Mouse (Mus musculus) cerebellum, adult 2 months (tissue): ENCODE measurements around the gene Prm1. TPM values are rescaled to one million over a fixed set of nuclear protein-coding genes. Genes with fewer than 3 reads are reported as not detected.
"Not testable (repeated sequence)": the region's sequence is repeated elsewhere in the genome, so short reads cannot be mapped to it uniquely, and the experiment has no call there.

ENCODE experiments used
- DNase-seq, 2 experiments: peaks; one replicate each; pipeline ENCODE4 v3.0.0; 2021
- H3K27ac ChIP-seq: fragments of 200-500 bp; 2 replicates; pipeline ENCODE4 v1.5.1; 2012; ENCODE audit warnings: low read length, control low read depth, inconsistent platforms; ENCODE audit not compliant: insufficient read depth
- H3K27me3 ChIP-seq: fragments of 200-500 bp; 2 replicates; pipeline ENCODE4 v1.6.1; 2012; ENCODE audit warnings: inconsistent platforms, mild to moderate bottlenecking, low read length, moderate library complexity; ENCODE audit not compliant: control insufficient read depth, insufficient read depth
- H3K4me1 ChIP-seq: fragments of 200-500 bp; 2 replicates; pipeline ENCODE4 v1.6.1; 2011; ENCODE audit warnings: low read length; ENCODE audit not compliant: control insufficient read depth, insufficient read depth
- H3K4me3 ChIP-seq: fragments of 200-500 bp; replicated peaks from 2 replicates; pipeline ENCODE3; 2011; ENCODE audit warnings: mild to moderate bottlenecking, low read depth, low read length, control low read depth; ENCODE audit not compliant: insufficient read depth
- CTCF ChIP-seq: fragments of 200-500 bp; IDR thresholded peaks from 2 replicates; pipeline ENCODE4 v1.5.1; 2011; ENCODE audit warnings: low read depth, mild to moderate bottlenecking, control low read depth, low read length, moderate library complexity, borderline replicate concordance; ENCODE audit not compliant: insufficient read depth
- POLR2A ChIP-seq: fragments of 200-500 bp; IDR thresholded peaks from 2 replicates; pipeline ENCODE4 v1.6.1; 2011; ENCODE audit warnings: low read length, control low read depth, borderline replicate concordance; ENCODE audit not compliant: insufficient read depth
- WGBS: fragments of 180-500 bp; shearing (Covaris S2); methylation state at CpG from one replicate; pipeline ENCODE4 v1.1.7; 2018; 5-methylcytosine and 5-hydroxymethylcytosine counted together
- polyA plus RNA-seq: library from polyadenylated mRNA; depleted of rRNA; stranded (reverse); fragments of >200 nt; gene quantifications from 2 replicates; pipeline ENCODE4 v1.2.3, GENCODE M21; 2012

Prm1 gene
- polyA plus RNA-seq, 1 experiment, result not detected

GRCm38 (mm10) chr16:10818579-10819135 lies 13.0 kb upstream of the Prm1 start:
- WGBS, result 79% methylated on average over 4 of the region's 4 CpGs
- H3K4me3 ChIP-seq, result no peak overlapping the region
- no peak for DNase-seq

GRCm38 (mm10) chr16:10814864-10815263 lies 9.2 kb upstream of the Prm1 start:
- Histone ChIP-seq H3K4me1 (peaks cover 8% of the 10 kb centered on the region), H3K27ac (no peak overlapping the region), H3K4me3 (no peak overlapping the region), H3K27me3 (no peaks in the 10 kb centered on the region)
- no peak for TF ChIP-seq POLR2A
- TF ChIP-seq CTCF, result no peak
- DNase-seq, result no peak
- WGBS, result 100% methylated on average over 4 of the region's 4 CpGs

More at GRCm38 (mm10) chr16:10818579-10819135, 13.0 kb upstream of the Prm1 start:
- no peaks in the 10 kb centered on the region for H3K4me1 ChIP-seq
- TF ChIP-seq POLR2A (no peak), CTCF (no peak)
- H3K27ac ChIP-seq, result no peak overlapping the region
- H3K27me3 ChIP-seq, result no peaks in the 10 kb centered on the region

GRCm38 (mm10) chr16:10813726-10814125 lies 8.1 kb upstream of the Prm1 start:
- no peak overlapping the region for H3K4me3 ChIP-seq
- H3K27me3 ChIP-seq, result no peaks in the 10 kb centered on the region
- no peak for DNase-seq
- 79% methylated on average over 4 of the region's 4 CpGs for WGBS
- H3K27ac ChIP-seq, result no peak overlapping the region
- no peak for TF ChIP-seq POLR2A
- no peak for TF ChIP-seq CTCF
- H3K4me1 ChIP-seq, result peaks cover 8% of the 10 kb centered on the region

- 96% methylated on average over 2 of the region's 2 CpGs for WGBS
- Histone ChIP-seq H3K27me3 (no peaks in the 10 kb centered on the region), H3K4me1 (peaks cover 8% of the 10 kb centered on the region), H3K27ac (no peak within 1 kb of the TSS), H3K4me3 (no peak within 1 kb of the TSS)
- DNase-seq, result no peak
- TF ChIP-seq CTCF (no peak), POLR2A (no peak)
Observed at GRCm38 (mm10) chr16:10812865-10813371, 7.3 kb upstream of the Prm1 start, which contains the start of gene Gm11172. Gene Gm11172, plus strand, starts transcription at chr16:10812915.

- no peak for TF ChIP-seq CTCF
- TF ChIP-seq POLR2A, result no peak
- WGBS, result 19% methylated on average over 1 of the region's 1 CpGs
- Histone ChIP-seq H3K4me3 (no peak overlapping the region), H3K27me3 (no peaks in the 10 kb centered on the region), H3K27ac (no peak overlapping the region), H3K4me1 (peaks cover 8% of the 10 kb centered on the region)
- peak; percentile 28 to 62 for DNase-seq
Observed at GRCm38 (mm10) chr16:10810376-10810775, 4.7 kb upstream of the Prm1 start.

GRCm38 (mm10) chr16:10802420-10802819 lies 3.2 kb downstream of the Prm1 start:
- not testable (repeated sequence) for H3K27me3 ChIP-seq, DNase-seq, H3K4me3 ChIP-seq, H3K27ac ChIP-seq, H3K4me1 ChIP-seq
- WGBS, result 88% methylated on average over 3 of the region's 3 CpGs

- H3K4me1 ChIP-seq, result no peaks in the 10 kb centered on the region
- TF ChIP-seq POLR2A (no peak), CTCF (no peak)
- DNase-seq, result no peak
- no peak within 1 kb of the TSS for H3K27ac ChIP-seq
- H3K4me3 ChIP-seq, result no peak within 1 kb of the TSS
- WGBS, result 88% methylated on average over 6 of the region's 6 CpGs
- H3K27me3 ChIP-seq, result no peaks in the 10 kb centered on the region
Observed at GRCm38 (mm10) chr16:10796034-10796433, 9.6 kb downstream of the Prm1 start, which contains the start of gene Prm2. Gene Prm2, minus strand, starts transcription at chr16:10796134.

- no peak for TF ChIP-seq POLR2A
- no peak for TF ChIP-seq CTCF
- H3K27me3 ChIP-seq, result no peaks in the 10 kb centered on the region
- no peak within 1 kb of the TSS for H3K4me3 ChIP-seq
- H3K4me1 ChIP-seq, result no peaks in the 10 kb centered on the region
- WGBS, result 70% methylated on average over 9 of the region's 9 CpGs
- H3K27ac ChIP-seq, result no peak within 1 kb of the TSS
- no peak for DNase-seq
Observed at GRCm38 (mm10) chr16:10790702-10791101, 14.9 kb downstream of the Prm1 start, which contains the start of gene Prm3. Gene Prm3, minus strand, starts transcription at chr16:10790914.
